Mouse (Mus musculus): ENCODE results near the gene Papolb.

- TF ChIP-seq POLR2A (IDR thresholded peaks at IDR 0.05; ENCODE audit: insufficient read length, low read depth) (no peak), USF1 (IDR thresholded peaks at IDR 0.05; ENCODE audit: low read depth) (no peak), REST (IDR thresholded peaks at IDR 0.05; ENCODE audit: insufficient read depth, insufficient read length) (no peak), MAX (IDR thresholded peaks at IDR 0.05; ENCODE audit: low read depth) (no peak), E2F4 (IDR thresholded peaks at IDR 0.05; ENCODE audit: insufficient read depth) (no peak), TCF12 (IDR thresholded peaks at IDR 0.05; ENCODE audit: insufficient read depth, poor library complexity, severe bottlenecking) (no peak), MYOD1 (IDR thresholded peaks at IDR 0.05; ENCODE audit: control insufficient read depth in 1 of 3, insufficient read length in 2 of 3, low read depth in 2 of 3) (no peak), TCF3 (IDR thresholded peaks at IDR 0.05; ENCODE audit: insufficient read length, low read depth) (no peak), POLR2AphosphoS2 (IDR thresholded peaks at IDR 0.05; ENCODE audit: insufficient read length, low read depth) (no peak), CEBPB (IDR thresholded peaks at IDR 0.05; ENCODE audit: insufficient read depth, poor library complexity, severe bottlenecking) (no peak), SRF (IDR thresholded peaks at IDR 0.05; ENCODE audit: control insufficient read depth, insufficient read length, low read depth) (no peak), MYOG (IDR thresholded peaks at IDR 0.05; ENCODE audit: control insufficient read depth in 1 of 3, insufficient read depth in 1 of 3, insufficient read length in 2 of 3, low read depth in 2 of 3) (no peak)
Observed at GRCm38 (mm10) chr5:142578192-142578591, 48.3 kb upstream of the Papolb start.

Data from myocyte (in vitro differentiated cells).